Mouse (Mus musculus) lung, postnatal 36 days (tissue): ENCODE results near the gene Bhlhe23.

Experiments used
- DNase-seq: peaks from one replicate; pipeline ENCODE4 v3.0.0; 2022; ENCODE audit warnings: mixed read lengths

Bhlhe23 gene

DNA sequence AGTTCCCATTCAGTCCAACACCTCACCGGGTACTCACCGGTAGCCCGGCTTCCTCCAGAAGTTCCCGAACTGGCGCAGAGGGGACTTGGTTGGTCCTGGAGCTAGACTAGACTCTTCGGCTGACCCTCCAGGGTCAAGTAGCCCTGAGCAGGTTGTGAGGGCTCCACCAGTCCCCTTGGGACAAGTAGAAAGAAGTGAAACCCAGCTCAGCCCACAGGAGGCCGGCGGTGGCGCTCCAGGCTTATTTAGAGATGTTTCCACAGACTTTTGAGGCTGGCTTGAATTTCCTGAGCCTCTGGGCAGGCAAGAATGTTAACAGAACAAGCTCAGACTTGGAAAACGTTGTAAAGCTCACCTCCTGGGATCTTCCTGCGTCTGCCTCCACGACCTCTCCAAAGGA lies 1.5 kb downstream of the Bhlhe23 start:
- no peak for DNase-seq

DNA sequence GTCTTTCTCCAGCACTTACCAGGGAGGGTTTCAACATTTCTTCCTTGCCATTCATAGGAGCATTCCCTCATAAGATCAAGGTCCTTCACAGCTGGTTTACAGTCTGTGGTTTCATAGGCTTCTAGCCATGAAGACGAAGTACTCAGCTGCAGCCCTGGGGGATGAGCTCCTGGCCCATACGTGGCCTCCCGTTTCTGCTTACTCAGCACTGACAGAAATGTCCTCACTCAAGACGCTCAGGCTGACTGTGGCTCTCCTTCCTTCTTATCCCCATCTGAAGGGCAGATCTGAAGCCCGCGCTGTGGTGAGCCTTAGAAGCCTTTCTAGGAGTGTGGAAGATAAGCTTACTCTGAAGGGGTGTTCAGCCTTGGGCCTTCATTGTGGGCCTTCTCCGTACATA lies 11.0 kb downstream of the Bhlhe23 start:
- no peak for DNase-seq

DNA sequence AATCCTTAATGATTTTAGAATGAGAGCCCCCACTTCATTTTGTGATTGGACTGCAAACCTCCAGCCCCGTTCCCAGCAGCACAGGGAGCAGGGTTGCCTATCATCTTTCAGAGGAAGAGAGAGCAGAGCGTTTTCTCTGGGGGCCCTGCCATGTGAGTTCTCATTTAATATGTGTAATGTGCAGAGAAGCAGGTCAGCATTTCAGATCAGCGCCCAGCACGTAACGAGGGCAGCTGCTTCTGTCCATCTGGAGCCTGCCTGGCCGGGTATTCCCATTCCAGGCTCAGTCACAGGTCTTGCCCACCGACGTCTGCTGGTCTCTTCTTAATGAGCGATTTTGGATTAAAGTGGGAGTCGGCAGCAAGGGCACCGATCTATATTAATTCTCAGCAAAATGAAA lies 11.7 kb downstream of the Bhlhe23 start:
- no peak for DNase-seq

DNA sequence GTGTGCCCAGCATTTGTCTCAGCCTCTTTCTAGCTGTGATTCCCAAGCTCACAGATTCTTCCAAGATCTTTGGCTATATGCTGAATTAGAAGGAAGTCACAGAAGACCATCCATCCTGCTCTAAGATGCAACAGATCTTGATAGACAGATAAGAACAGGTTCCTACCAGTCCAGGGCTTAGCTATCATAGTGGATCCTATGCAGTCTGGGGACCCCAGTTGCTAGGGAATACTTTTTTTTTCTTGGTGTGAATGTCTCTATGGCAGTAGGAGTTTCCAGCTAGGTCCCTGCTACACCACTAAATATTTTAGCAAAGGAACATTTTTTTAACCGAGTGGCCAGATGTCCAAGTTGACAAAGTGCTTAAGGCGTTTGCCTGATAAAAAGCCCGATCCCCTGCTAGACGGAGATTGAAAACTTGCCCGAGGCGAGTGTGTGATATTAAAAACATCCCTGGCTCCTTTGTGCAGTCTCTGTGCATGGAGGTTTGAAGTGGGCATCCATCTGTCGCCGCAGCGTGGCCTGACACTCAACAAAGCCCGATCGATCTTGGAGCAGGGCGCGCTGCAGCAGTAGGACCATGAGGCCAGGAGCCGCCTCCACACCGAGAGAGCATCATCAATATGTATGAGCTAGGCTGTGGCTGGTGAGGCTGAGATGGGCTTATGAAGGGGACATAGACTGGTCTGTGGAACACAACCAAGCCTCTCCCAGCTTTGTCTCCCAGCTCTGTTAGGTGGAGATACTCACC lies 18.0 kb downstream of the Bhlhe23 start:
- no peak for DNase-seq

DNA sequence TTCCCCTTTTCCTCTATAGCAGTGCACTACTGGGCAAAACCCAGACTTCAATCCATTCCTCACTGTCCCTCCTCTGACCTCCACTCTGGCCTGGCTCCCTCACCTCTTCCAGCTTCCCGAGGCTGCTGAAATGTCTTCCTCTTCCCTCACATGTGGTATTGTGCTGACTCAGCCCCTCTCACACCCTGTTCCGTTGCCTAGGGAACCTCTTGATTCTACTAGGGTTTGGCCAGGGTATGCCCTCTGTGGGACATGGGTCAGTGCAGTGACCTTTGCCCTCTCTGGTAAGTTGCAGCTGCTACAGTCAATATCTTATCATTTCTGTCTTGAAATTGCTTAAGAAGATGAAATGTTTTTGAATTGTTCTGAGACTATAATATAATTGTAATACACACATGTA lies 19.9 kb downstream of the Bhlhe23 start:
- DNase-seq = no peak

DNA sequence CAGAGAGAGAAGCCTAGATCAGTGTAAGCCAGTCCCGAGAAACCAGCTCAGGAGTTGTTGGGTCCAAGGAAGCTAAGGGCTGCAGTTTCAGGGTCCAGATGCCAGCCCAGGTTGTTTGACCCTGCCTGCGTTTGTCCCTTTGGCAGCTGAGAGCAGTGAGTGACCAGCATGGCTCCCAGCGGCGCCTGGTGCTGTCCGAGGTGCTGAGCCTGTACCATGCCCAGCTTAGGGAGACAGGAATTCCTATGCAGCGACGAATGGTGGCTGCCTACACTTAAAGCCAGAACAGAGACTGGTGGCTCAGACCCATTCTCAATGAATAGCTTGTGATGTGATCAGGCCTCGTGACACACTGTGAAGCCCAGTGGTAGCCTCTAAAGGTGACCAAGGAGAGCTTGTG lies 20.8 kb downstream of the Bhlhe23 start:
- peak; percentile 23 for DNase-seq

DNA sequence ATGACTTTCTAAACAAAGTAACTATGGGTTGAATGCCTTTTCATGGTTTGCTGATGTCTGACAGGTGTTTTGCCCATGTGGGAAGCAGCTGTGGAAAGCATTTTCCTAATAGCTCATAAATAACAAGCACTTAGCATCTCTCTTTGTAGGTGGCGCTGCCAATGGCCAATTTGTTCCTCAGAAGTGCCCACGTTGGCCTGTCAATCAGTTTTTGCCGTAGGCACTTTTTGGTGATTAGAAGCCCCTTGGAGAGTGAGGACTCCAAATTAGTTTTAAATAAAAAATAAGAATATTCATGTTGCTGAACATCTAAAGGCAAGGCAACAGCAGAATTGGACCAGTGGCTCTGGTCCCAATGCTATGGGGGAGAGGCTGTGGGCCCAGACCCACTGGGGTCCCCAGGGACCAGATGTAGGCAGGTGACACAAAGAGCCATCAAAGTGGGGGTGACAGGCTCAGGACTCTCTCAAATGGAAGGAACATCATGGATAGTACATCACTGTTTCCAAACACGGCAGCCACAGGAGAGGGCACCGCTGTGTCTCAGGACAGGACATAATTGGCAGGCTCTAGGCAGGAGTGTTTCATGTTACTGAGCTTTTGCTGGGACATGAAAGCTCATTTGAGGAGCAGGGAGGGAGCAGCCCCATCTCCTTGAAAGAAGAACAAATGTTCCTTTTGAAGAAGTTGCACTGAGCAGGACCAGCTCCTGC lies 21.6 kb downstream of the Bhlhe23 start:
- DNase-seq = no peak

DNA sequence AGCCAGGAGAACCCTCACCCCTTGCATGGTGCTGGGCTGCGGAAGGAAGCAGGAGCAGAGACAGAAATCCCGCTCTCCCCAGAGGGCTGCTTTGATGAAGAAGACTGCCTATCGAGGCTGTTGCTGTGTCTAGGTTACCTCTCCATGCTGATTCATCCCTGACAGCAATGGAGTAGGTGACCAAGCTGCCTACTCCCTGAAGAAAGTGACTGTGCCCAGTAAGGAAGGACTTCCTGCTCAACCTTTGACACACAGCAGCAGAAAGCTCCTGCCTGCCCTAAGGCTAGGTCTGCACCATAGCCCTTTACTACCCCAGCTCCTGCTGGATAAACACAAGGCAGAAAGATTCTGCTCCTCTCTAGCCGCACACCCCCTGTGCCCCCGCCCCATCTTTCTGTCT lies 27.8 kb downstream of the Bhlhe23 start:
- DNase-seq = no peak

DNA sequence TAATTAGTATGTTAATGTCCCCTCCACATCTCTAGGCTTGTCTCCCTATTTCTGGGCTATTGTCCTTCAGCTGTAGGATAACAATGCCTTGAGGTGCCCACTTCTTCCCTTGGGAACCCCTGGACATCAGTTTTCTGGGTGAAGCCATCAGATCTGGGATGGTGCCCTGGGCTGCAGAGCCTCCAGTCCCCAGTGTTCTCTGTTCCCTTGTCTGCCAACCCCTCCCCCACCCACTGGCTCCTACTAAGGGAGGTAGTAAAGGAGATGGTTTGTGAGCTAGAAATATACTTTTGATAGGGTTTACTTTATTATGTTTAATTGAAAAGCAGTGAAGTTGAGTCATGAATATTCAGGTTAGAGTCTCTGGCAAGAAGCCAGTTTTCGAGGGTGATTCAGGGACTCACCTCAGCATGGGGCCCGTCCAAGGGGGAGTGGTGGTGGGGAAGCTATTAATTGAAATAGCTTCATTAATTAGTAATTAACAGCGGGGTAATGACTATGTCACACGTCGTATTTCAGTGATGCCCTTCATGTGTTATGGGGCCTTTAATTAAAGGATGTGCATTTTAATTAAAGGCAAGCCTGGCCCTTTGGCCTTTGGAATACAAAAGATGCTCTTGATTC lies 30.0 kb downstream of the Bhlhe23 start:
- DNase-seq = no peak

DNA sequence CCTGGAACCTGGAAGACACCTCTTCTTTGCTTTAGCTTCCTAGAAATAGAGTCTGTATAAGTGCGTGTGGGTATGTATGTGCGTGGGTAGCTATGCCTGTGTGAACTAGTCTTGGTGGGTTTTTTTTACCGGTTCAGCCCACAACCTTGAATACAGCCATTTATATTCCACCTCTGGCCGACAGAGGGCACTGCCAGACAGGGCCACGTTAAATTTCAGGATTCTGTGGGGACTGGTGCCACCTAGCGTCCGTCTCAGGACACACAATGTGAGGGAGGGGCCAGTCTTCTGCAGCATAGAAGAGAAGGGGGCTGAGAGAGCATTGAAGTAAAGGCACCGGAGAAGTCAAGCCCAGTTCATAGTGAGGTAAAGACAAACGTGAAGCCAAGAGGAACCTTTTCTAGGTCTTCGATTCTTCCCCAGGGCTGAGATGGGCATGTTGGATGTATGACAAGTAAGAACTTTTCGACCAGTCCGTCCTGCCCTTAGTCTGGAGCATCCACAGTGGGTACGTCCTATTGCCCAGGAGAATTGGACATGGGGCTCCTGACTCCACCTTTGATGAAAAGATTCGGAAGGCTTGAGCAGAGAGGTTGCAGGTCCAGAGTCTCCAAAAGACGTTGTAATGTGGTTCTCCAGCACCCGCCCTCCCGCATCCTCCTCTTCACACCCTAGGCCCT lies 31.3 kb downstream of the Bhlhe23 start:
- DNase-seq = peak; percentile 94

DNA sequence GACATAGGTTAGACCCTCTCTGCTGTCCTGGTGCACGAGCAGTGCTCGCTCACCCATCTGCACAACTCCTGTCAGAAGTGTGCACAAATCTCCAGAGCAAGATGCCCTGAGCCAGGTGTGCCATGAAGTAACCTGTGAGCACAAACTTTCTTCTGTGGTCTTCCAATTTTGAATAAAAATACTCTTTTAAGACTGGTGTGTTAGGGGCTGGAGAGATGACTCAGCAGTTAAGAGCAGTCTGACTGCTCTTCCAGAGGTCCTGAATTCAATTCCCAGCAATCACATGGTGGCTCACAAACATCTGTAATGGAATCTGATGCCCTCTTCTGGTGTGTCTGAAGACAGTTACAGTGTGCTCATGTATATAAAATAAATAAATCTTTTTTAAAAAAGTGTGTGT lies 33.4 kb downstream of the Bhlhe23 start:
- no peak for DNase-seq

DNA sequence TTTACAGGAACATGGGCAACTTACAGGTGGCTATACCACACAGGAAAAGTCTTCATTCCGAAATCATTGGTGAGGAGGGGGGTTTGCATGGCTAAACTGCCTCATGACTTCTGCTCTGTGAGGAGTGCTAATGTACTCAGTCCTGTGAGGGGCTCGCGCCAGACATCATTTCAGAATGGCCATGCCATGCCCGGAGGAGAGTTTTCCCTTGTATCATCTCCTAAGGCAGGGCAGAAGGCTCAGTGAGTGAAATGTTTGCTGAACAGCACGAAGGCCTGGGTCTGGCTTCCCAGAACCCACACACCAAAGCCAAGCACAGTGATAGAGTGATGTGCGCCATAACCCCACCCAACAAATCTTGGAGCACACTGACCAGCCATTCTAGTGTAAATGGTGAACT lies 33.9 kb downstream of the Bhlhe23 start:
- DNase-seq = no peak

DNA sequence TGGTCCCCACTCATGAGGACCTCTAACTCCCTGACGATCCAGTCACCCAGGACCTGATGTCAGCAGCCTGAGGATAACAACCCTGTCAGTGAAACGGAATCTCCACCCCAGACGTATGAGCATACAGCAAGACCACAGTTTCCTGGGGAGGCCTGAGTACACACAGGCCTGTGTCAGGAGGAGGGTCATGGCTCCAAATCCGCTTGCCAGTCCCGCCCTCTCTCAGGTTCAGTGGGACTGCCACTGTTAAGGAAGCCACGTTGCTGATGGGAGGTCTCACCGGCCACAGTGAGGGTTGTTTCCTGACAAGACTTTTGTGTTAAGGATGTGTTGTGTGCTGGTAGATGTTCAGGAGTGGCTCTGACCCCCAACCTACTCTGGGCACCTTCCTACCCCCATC lies 35.3 kb downstream of the Bhlhe23 start:
- DNase-seq = no peak

DNA sequence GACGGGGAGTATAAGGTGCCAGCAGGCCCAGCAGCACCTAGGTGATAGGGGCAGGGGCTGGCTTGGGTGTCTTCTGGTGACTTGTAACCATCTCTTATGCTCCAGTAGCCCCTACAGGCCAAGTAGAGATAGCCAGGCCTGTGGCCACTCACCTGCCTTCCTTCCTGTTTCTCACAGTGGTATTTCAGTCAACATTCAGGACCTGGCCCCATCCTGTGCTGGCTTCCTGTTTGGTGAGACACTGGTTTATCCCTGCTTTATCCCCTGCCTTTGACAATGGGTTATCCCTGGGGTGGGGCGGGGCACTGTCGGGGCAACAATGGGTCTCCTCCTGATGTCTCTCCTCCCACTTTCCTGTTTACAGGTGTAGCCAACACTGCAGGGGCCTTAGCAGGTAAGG lies 36.4 kb downstream of the Bhlhe23 start:
- no peak for DNase-seq

DNA sequence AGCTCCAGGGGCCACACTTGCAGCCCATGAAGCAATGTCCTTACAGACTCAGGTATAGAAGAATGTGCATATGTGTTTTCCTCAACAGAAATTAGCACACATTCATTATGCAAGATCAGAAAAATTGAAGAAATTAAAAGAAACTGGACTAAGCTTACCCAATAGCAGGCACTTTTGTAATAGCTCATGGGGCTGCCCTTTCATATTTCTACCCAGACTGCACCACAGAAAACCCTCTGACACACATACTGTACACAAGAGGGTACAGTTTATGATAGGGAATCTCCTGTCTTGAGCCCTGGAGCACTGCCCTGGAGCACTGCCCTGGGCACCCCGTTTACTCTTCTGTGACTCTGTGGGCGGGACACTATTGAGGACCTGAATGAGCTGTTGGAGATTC lies 38.7 kb downstream of the Bhlhe23 start:
- no peak for DNase-seq

DNA sequence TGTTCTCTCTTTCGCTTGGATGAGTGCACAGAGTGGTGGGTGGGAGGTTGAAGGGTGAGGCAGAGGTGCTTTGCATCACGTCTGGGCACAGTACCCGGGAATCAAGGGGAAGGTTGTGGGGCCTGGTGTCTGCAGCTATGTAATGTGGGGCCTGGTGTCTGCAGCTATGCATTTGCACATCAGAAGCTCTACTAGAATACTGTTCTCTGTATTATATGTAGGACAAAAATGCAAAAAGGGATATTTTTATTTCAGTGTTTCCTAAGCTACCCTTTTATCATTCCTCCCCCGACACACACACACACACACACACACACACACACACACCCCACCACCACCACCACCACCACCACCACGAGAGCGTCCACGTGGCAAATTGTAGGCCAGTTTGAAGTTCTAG lies 41.5 kb downstream of the Bhlhe23 start:
- DNase-seq = no peak

DNA sequence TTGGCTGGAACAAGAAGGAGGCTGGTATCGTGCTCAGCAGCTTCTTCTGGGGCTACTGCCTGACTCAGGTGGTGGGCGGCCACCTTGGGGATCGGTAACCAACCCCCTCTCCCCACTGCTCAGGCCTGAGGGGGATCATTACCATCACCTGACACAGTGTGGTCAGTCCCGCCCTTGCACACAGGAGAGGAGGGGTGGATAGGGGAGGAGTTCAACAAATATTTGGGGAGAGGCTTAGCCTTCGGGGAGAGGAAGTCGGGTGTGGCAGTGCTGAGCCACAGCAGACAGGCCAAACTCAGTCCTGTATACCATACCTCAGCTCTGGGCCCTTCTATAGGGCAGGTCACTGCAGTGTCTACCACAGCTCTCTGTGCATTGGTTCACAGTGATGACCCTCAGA lies 44.7 kb downstream of the Bhlhe23 start:
- no peak for DNase-seq

DNA sequence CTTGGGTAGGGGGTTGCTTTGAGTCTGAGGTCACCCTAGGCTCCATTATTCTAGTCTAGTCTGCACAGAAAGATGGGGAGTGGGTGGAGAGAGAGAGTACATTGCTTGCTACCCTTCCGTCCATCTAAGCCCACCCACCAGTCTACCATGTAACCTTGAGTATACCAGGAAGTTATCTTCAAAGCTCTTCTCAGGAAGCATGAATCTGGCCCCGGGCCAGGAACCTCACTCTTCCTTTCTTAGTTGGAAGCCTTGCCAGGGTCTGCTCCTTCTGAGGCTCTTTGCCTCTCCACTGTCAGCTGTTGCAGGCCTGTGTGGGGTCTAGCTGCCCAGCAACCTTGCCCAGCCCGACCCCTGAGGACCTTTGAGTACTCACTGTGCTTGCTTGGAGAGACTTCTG lies 45.7 kb downstream of the Bhlhe23 start:
- peak; percentile 24 for DNase-seq

DNA sequence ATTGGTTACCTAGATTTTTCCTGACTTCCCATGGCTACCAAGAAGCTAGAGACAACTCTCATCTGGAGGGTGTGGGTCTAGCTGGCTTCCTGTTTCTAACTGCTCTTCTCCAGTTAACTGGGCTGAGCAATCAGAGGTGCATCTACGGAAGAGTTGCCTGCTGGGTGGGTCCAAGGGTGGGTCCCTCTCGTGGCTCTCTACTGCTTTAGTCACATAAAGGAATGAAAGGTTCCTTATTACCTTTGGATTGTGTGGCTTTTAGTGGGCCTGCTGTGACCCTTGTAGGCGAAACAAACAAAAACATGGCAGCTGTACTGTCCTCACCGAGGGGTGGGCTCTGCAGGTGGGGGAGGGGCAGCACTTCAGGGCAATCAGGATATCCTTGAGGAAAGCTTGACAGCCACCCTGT lies 49.1 kb downstream of the Bhlhe23 start:
- DNase-seq = no peak

DNA sequence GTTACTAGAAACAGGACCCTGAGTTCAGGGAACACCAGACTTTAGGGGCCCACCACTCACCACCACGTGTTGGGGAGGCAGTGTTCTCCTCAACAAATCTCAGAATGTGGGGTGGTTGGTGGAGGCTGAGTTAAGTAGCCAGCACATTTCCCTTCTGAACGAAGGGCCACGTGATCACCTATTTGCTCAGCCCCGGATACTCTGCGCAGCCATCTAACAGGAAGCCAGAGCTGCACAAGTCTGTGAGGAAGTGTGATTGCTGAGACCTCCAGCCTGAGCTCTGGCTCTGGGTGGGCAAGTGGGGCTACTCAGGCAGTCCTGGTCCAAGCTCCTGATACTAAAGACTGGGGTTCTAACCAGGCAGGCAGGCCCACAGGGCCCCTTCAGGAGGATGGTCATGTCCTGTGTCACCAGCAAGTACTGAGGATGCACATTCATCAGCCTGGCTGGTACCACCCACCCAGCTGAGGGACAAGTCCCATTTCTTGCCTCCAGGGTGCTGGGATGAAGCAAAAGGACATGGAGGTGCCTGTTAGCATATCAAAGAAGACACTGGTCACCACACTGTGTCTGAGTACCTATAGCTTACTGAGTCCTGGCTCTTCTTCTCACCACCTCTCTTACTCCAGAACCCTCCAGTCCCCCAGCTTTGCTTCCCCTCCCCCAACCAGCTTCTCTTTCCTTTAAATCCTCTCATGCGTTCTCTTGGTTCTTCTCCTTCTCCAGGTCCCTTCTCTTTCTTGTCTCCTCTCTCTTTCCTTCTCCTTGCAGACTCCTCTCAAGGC lies 49.9 kb downstream of the Bhlhe23 start:
- DNase-seq = peak; percentile 61

DNA sequence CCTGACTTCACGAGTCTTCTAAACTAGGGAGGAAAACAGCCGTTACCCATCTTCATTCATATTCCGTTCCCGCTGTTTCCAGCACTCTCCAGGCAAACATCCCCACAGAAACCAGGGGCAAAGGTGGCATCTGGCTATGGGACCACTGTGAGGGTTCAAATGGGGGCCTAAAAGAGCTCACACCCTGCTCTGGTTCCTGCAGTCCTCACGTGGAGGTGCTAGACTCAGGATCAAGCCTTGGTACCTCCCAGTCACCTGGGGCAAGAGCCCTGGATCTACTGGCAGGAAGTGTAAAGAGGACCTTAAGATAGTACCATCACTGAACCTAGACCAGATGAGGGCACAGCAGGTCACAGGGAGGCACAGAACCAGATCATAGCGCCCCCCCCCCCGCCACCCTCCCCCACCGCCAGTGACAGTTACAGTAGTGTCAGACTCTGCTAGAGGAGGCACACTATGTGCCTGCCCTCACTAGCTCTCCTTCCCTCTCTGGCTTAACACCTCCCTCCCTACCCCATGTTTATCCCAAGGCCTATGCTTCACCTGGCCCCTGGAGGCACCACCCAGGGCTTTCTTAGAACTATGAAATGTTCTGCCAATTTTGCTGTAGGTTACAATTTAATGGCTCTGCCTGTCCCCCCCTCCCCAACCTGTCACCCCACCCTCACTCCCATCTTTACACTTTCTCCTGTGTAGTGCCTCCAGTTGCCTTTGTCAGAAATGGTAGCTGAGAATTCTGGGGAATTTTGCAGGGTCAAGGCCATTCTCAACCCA lies 50.7 kb downstream of the Bhlhe23 start:
- no peak for DNase-seq

DNA sequence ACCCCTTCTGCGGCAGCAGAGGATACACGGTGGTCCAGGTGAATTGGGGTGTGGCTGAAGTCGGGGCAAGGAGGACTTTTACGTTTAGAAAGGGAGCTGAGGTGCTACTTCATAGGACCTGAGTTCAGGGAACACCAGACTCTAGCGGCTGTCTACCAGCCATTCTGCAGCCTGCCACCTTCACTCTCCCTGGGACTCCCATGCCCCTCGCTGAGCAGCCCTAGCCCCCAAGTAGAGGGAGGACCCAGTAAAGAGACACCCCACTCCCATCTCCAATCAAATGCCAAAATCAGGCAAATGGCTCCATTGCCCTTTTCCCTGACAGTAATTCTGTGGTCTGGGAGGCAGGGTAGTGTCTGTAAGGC lies 51.3 kb downstream of the Bhlhe23 start:
- DNase-seq = no peak
